9 mouse cellular contexts compared by ENCODE assay signal in the genomic region with DNA sequence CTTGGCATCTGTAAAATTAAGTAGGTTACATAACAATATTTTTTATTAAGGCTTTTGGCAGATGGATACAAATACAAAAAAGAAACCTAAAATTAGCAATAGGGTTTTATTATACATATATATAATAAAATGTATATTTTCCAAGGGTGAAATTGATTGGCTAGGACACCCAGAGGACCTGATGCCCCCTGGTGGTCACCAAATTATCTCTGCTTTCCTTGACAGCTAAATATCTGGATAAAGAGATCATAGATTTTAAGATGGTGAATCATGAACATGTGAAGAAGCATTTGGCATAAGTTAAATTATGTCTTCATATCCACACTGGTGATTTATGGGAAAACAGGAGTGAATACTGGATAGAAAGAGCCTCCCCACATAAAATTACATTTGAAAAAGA. TPM values are rescaled to one million over a fixed set of nuclear protein-coding genes. Genes with fewer than 3 reads are reported as not detected.
A peak's percentile ranks its signal among the peaks of the same experiment; 100 is the strongest.
DNase-seq lines count a peak whose midpoint lies in the region; ATAC-seq and TF ChIP-seq lines count a peak whose summit lies in the region.
"Had no signal": no experiment of that assay in that cellular context is flagged by ENCODE, and none has a peak within 500 bp of the region (broad histone marks: within the 10 kb centered on the region; RNA-seq: fewer than 3 reads in every experiment).

No protein-coding gene starts in this region.

- no peak for ATAC-seq in kidney, postnatal 0 days (replicated peaks; ENCODE audit: low FRiP score, low read depth)
- ATAC-seq in kidney, embryonic 16.5 days (ENCODE audit: low FRiP score, low TSS enrichment), result no peak
- no peak for ATAC-seq in forebrain, embryonic 12.5 days (ENCODE audit: low FRiP score)

- no peaks in the 10 kb centered on the region for H3K27me3 ChIP-seq in kidney, postnatal 0 days (ENCODE audit: insufficient read depth, low read length)
- no peaks in the 10 kb centered on the region for H3K27me3 ChIP-seq in kidney, embryonic 16.5 days (ENCODE audit: insufficient read depth, low read length)
- H3K27me3 ChIP-seq in forebrain, embryonic 12.5 days, result no peaks in the 10 kb centered on the region
- H3K27me3 ChIP-seq: hindbrain, embryonic 15.5 days had no signal

- H3K36me3 ChIP-seq in kidney, postnatal 0 days (ENCODE audit: insufficient read depth, low read length), result no peaks in the 10 kb centered on the region
- no peaks in the 10 kb centered on the region for H3K36me3 ChIP-seq in kidney, embryonic 16.5 days (ENCODE audit: insufficient read depth, low read length)
- no peaks in the 10 kb centered on the region for H3K36me3 ChIP-seq in forebrain, embryonic 12.5 days (replicated peaks)
- H3K36me3 ChIP-seq: hindbrain, embryonic 15.5 days had no signal

- H3K4me1 ChIP-seq in kidney, postnatal 0 days (replicated peaks; ENCODE audit: insufficient read depth, low read length), result no peaks in the 10 kb centered on the region
- H3K4me1 ChIP-seq in kidney, embryonic 16.5 days (ENCODE audit: insufficient read depth, low read length), result no peaks in the 10 kb centered on the region
- H3K4me1 ChIP-seq in forebrain, embryonic 12.5 days, result no peaks in the 10 kb centered on the region

- no peak overlapping the region for H3K4me3 ChIP-seq in kidney, postnatal 0 days (replicated peaks; ENCODE audit: low read depth, low read length)
- H3K4me3 ChIP-seq in kidney, embryonic 16.5 days (ENCODE audit: low read length), result no peak overlapping the region
- H3K4me3 ChIP-seq in forebrain, embryonic 12.5 days (replicated peaks), result no peak overlapping the region
- H3K4me3 ChIP-seq: hindbrain, embryonic 15.5 days had no signal

- H3K9ac ChIP-seq in kidney, postnatal 0 days (ENCODE audit: low read depth, low read length), result no peak overlapping the region
- H3K9ac ChIP-seq in kidney, embryonic 16.5 days (replicated peaks; ENCODE audit: low read length), result no peak overlapping the region
- no peak overlapping the region for H3K9ac ChIP-seq in forebrain, embryonic 12.5 days
- H3K9ac ChIP-seq: hindbrain, embryonic 15.5 days had no signal

- no peak overlapping the region for H3K4me2 ChIP-seq in kidney, postnatal 0 days (ENCODE audit: low read length)
- no peak overlapping the region for H3K4me2 ChIP-seq in kidney, embryonic 16.5 days (replicated peaks; ENCODE audit: low read depth, low read length)
- no peak overlapping the region for H3K4me2 ChIP-seq in forebrain, embryonic 12.5 days
- H3K4me2 ChIP-seq: hindbrain, embryonic 15.5 days had no signal

- no peak overlapping the region for H3K27ac ChIP-seq in kidney, postnatal 0 days
- no peak overlapping the region for H3K27ac ChIP-seq in kidney, embryonic 16.5 days (ENCODE audit: low read length)
- no peak overlapping the region for H3K27ac ChIP-seq in forebrain, embryonic 12.5 days
- H3K27ac ChIP-seq: hindbrain, embryonic 15.5 days; macrophage had no signal

- H3K9me3 ChIP-seq in kidney, postnatal 0 days (replicated peaks; ENCODE audit: low read length), result no peaks in the 10 kb centered on the region
- H3K9me3 ChIP-seq in kidney, embryonic 16.5 days (ENCODE audit: low read length), result no peaks in the 10 kb centered on the region
- no peaks in the 10 kb centered on the region for H3K9me3 ChIP-seq in forebrain, embryonic 12.5 days
- H3K9me3 ChIP-seq: hindbrain, embryonic 15.5 days had no signal

- DNase-seq in kidney, postnatal 0 days (ENCODE audit: low spot score), result peak; percentile 63
- DNase-seq in 416B (ENCODE audit: low read depth), result peak; percentile 10
- peak; percentile 24 for DNase-seq in ES-CJ7 (ENCODE audit: low read depth, low spot score)
- peak; percentile 36 to 45 for DNase-seq in kidney, postnatal 4 days
- no peak for DNase-seq in ovary, postnatal 10 days (ENCODE audit: low spot score)

- TF ChIP-seq CTCF in kidney, postnatal 0 days (IDR thresholded peaks at IDR 0.05; ENCODE audit: low read depth), result peak; percentile 65

RNA-seq across cellular contexts. Expression of a gene that starts 4.1 kb away (rescaled TPM):
- polyA plus RNA-seq in kidney, postnatal 0 days (2015; fragmentation: Nextera tagmentation; extraction: Ambion mirVana), result 10.0 and 12.9 TPM in 2 replicates
- polyA plus RNA-seq in kidney, embryonic 16.5 days (2015; fragmentation: Nextera tagmentation; extraction: Ambion mirVana), result 37.6 and 43.6 TPM in 2 replicates
- 42.9 and 53.9 TPM in 2 replicates for polyA plus RNA-seq in forebrain, embryonic 12.5 days (2016; fragmentation: Nextera tagmentation; extraction: Ambion mirVana)
